Mouse (Mus musculus): ENCODE data around the gene Bicc1.
A peak's percentile ranks its signal among the peaks of the same experiment; 100 is the strongest.

The Bicc1 gene

DNA sequence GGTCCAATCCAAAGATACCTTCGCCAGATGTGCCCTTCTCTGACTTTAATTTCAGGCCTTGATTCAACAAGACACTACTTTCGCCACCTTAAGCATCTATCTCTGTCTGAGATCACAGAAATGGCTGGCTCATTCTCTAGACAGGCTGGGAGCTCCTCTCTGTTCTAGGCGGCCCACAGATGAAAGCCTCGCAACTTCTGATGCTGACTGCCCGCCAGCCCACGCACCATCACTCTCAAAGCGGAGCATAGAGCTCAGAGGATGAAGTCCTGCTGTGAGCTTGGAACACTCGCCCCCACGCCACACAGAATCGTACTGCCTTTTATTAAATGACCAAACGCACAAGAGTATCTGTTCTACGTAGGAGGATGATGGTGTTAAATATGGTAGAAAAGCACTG is 949 bp upstream of the Bicc1 start:
- DNase-seq (ENCODE audit: inconsistent age in 2 of 2, low spot score in 1 of 2): no peak

DNA sequence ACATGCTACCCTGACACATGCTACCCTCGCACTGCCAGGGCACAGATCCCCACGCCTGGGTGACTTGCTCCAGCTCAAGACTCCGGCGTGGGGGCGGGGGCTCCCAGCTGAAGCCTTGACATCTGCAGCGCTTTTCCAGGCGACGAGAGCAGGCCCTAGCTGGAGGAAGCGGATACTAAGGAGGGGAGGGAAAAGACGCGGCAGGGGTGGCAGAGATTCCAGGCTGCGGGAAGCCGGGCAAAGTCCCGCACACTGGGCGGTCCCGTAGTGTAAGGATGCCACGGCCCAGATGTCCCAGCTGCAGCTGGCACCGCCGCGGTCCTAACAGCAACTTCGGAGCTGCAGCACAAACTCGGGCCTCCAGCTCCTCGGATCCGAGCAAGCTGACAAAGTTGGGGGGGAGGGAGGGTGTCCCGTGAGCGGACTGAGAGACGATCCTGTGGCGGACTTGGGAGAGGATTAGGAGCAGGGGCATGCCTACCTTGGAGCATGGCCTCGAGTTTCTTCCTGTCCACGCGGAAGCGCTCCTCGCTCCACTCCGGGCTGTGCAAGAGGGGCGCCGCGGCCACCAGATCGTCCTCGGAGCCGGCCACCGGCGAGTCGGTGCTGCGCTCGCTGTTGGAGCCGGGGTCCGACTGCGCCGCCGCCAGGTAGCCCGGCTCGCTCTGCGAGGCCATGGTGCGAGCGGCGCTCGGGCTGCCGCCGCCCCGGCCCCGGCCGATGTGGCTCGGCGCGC is 392 bp downstream of the Bicc1 start:
- DNase-seq (ENCODE audit: inconsistent age in 2 of 2, low spot score in 1 of 2): peak; percentile 32 to 76

DNA sequence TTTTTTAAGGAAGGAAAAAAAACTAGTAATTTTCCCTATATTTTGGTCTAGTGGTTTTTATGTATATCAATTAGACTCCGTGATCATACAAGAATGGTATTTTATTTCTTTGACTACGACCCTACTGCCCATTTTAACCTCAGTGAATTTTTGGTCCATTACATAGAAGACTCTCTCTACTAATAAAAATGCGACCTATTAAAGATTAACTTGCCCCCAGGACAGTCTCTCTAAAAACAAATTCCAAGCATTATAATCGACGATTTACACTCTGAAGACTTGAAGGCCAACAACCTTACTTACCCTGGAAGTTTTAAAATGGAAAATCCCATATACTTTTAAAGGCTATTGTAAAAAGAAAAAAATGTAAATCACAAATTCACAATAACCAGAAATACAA is 2.9 kb downstream of the Bicc1 start:
- DNase-seq (ENCODE audit: inconsistent age in 2 of 2, low spot score in 1 of 2): no peak

DNA sequence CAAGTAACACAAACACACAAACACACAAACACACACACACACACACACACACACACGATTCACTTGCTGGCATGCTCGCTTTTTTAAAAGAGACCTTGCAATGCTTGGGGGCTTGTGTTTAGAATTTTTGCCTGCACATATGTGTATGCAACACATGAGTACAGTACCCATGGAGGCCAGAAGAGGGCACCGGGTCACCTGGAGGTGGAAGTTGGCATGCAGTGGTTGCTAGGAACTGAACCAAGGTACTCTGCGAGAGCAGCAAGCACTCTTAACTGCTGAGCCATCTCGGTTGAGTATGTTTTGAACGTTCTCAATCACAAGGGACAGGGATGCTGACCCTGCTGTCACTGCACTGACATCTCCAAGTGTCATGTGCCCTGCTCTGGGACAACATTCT is 5.9 kb downstream of the Bicc1 start:
- no peak for DNase-seq (ENCODE audit: inconsistent age in 2 of 2, low spot score in 1 of 2)

DNA sequence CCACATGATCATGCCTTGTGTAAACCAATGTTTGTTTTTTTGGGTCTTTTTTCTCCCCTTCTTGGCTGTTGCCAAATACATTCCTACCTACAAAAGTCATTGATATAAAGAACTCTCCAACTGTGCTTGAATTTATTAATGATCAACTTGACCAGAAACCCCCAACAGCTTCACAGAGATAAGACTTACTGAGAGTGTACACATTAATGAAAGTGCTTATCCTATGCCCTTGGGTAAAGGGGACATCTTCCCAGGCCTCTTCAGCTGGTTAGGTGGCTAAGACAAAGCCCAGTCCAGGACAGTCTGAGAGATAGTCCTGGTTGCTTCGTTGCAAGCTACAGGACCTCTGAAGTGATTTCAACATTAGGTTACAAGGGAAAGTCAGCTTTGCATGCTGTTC is 6.4 kb downstream of the Bicc1 start:
- DNase-seq (ENCODE audit: inconsistent age in 2 of 2, low spot score in 1 of 2): no peak

GRCm38 (mm10) chr10:71150486-71150885 is 9.0 kb downstream of the Bicc1 start:
- DNase-seq (ENCODE audit: inconsistent age in 2 of 2, low spot score in 1 of 2): no peak

GRCm38 (mm10) chr10:71148951-71149603 is 10.4 kb downstream of the Bicc1 start:
- no peak for DNase-seq (ENCODE audit: inconsistent age in 2 of 2, low spot score in 1 of 2)

- no peak for DNase-seq (ENCODE audit: inconsistent age in 2 of 2, low spot score in 1 of 2)
Measured at GRCm38 (mm10) chr10:71148226-71148625, 11.3 kb downstream of the Bicc1 start.

DNA sequence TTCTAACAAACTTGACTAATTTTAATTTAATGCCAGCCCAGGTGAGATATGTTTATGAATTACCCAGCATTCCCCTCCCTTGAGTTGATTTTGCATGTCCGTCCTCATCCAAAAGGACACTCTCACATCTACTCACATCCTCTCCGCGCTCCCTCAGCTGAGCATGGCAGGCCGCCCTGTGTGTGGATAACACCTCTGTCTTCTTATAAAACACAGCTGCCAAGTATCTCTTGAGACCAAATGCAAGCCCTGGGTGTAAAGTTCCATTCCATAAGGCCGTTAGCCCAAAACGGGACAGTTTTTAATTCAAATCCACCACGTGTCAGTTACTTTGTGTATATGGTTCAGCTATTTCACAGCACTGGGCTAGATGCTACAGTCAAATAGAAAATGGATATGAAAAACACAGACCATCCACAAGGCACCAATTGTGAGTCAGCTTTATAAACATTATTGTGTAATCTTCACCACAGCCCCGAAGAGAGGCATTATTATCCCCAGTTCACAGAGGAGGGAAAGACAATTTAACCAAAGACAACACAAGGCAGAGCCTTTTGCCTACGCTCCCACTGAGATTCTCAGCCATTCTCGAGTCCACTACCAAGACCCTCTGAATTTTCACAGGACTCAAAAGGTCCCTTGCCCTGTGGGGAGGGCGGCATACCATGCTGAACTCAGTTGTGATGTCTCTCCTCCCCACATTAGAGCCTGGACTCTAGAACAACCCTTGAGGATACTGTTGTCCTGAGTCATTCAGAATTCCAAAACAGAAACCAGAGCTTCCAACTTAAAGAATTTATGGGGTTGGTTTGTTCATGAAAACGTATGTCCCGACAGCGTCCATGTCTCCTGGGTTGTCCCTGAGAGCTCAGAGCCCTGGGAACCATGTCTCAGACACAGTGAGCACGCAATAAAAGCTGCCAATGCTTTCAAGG is 12.6 kb downstream of the Bicc1 start:
- DNase-seq (ENCODE audit: inconsistent age in 2 of 2, low spot score in 1 of 2): no peak

DNA sequence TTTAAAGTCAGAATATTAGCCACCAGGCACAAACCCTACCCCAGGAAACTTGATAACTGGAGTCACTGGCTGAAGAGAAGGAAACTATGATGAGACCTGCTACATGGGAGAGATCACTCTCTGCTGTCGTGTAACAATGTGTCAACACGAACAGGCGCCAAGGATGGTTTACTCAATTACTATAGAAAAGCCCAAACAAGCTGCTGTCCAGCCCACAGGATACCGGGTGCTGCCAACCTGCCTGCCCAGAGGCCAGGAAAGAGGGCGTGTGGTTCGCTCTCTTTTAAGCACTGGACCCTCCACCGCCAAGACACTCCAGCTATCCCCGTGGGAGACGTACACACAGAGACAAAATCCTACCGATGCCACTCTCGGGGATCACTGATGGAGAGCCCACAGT is 13.7 kb downstream of the Bicc1 start:
- DNase-seq (ENCODE audit: inconsistent age in 2 of 2, low spot score in 1 of 2): no peak

DNA sequence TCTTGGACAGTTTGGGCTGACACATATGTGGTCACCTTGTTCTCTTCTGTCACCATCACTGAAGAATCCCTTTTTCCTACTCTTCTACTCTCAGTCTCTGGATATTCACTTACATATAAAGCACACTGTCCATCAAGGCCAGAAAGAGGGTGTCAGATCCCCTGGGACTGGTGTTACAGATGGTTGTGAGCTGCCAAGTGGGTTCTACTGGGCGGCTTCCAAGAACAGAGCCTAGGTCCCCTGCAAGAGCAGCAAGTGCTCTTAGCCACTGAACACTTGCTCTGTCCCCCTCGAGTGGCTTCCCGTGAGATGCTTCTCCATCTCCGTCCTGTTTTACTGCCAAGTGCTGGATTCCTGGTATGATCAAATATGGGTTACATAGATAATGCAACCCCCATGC is 15.3 kb downstream of the Bicc1 start:
- no peak for DNase-seq (ENCODE audit: inconsistent age in 2 of 2, low spot score in 1 of 2)

GRCm38 (mm10) chr10:71142568-71142967 is 16.9 kb downstream of the Bicc1 start:
- DNase-seq (ENCODE audit: inconsistent age in 2 of 2, low spot score in 1 of 2): no peak

DNA sequence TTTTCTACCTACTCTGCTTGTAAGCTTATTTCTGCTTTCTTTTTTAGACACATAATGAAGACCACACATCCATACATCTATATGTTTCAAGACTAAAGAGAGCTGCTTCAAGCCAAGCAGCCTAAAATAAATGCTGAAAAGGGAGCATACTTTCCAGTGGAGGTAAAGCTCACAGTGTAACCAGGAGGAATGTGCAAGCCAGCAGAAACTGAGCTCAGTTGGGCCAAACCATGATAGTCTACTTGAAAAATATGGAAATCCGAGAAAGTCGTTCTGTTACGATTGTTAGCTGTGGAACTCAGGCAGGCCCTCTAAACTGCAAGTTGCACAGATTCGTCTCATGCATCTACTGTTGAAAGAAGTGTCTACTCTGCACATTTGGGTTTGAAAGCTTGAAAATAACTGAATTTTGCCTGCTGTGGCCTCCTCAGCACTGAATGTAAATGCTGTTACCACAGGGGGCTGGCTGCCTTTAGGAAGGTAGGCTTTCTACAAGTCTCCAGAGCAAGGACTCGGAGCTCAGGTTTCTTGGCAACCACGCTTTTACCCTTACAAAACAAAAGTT is 19.1 kb downstream of the Bicc1 start:
- DNase-seq (ENCODE audit: inconsistent age in 2 of 2, low spot score in 1 of 2): no peak

DNA sequence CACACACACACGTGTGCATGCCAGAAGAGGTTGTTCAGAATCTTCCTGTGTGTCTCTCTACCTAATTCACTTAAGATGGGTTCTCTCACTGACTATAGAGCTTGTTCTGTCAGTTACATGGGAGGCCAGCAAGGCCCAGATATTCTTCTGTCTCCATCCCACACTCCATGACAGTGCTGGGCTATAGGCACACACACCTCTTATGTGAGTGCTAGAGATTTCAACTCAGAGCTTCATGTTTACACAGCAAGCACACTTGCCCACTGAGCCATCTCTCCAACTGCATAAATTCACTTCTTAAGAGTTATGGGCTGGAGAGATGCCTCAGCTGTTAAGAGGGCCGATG is 20.7 kb downstream of the Bicc1 start:
- no peak for DNase-seq (ENCODE audit: inconsistent age in 2 of 2, low spot score in 1 of 2)

- DNase-seq (ENCODE audit: inconsistent age in 2 of 2, low spot score in 1 of 2): no peak
Measured at GRCm38 (mm10) chr10:71138132-71138851, 21.2 kb downstream of the Bicc1 start.

DNA sequence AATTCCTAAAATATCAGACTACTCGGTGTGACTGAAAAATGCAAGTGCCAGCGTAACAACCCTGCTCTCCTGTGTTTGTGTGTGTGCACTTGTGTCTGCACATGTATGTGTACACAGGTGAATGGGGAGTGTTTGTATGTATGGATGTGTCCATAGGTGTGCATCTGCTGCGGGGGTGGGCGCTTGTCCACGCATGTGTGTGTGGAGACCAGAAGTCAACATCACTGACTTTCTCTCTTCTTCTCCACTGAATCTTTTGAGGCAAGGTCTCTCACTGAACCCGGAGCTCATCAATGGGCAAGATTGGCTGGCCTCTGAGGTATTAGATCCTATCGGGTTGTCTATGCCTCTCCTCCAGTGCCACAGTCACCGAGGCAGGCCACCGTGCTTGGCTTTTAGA is 21.9 kb downstream of the Bicc1 start:
- no peak for DNase-seq (ENCODE audit: inconsistent age in 2 of 2, low spot score in 1 of 2)

GRCm38 (mm10) chr10:71131333-71131732 is 28.2 kb downstream of the Bicc1 start:
- no peak for DNase-seq (ENCODE audit: inconsistent age in 2 of 2, low spot score in 1 of 2)

GRCm38 (mm10) chr10:71130261-71130660 is 29.2 kb downstream of the Bicc1 start:
- DNase-seq (ENCODE audit: inconsistent age in 2 of 2, low spot score in 1 of 2): no peak

GRCm38 (mm10) chr10:71127951-71128331 is 31.6 kb downstream of the Bicc1 start:
- DNase-seq (ENCODE audit: inconsistent age in 2 of 2, low spot score in 1 of 2): no peak

DNA sequence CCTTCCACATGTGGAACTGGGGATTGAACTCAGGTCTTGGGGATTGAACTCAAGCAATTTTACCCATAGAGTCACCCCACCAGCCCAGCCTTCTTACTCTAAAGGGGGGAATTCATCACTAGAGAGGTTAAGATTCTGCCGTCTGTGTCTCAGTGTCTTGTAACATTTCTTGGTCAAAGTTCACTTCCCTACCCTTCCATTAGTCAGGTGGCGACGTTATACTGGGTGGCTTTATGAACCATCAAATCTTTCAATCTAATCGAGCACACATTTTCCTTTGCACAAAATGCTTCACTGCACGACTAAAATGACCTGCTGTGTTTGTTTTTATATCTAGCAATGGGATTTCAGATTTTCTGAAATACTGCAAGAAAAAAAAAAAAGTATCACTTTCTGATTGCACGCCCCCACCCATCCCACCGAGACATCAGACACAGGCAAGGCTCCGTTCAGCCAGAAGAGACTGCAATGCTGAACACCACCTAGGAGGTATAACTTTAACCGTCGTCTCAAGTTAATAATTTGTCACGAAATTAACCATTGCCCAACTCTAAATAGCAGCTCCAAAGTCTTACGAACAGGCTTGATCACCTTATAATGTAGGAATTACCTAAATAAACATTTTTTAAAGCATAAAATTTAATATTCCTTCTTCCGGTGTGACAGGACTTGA is 32.1 kb downstream of the Bicc1 start:
- DNase-seq (ENCODE audit: inconsistent age in 2 of 2, low spot score in 1 of 2): no peak
